Mouse (Mus musculus) small intestine, adult 2 months (tissue): ENCODE data around the gene Rapgef5.

ENCODE experiments used
- CTCF ChIP-seq: fragments of 200-500 bp; IDR thresholded peaks from 2 replicates; pipeline ENCODE4 v1.5.1; 2012; ENCODE audit warnings: low read depth, mild to moderate bottlenecking, control low read depth, inconsistent platforms, low read length, moderate library complexity, mixed read lengths; ENCODE audit not compliant: insufficient replicate concordance, insufficient read length; ENCODE audit errors: extremely low read depth
- POLR2A ChIP-seq: fragments of 200-500 bp; IDR thresholded peaks from 2 replicates; pipeline ENCODE4 v1.6.1; 2012; ENCODE audit warnings: low read depth, mild to moderate bottlenecking, control low read depth, inconsistent platforms, low read length, moderate library complexity

- TF ChIP-seq CTCF, result no peak
- TF ChIP-seq POLR2A, result no peak
Observed at GRCm38 (mm10) chr12:117806470-117806869, 290.2 kb downstream of the Rapgef5 start.
